Mouse (Mus musculus) heart, postnatal 0 days (tissue): Measurements from ENCODE around the gene Eps15l1.

ENCODE experiments used
- CTCF ChIP-seq: IDR thresholded peaks from 2 replicates; pipeline ENCODE4 v1.5.1; 2016; ENCODE audit warnings: antibody characterized with exemption, control low read depth, low read depth
- EP300 ChIP-seq: IDR thresholded peaks from 2 replicates; pipeline ENCODE4 v1.6.1; 2016; ENCODE audit warnings: antibody characterized with exemption, low read depth

GRCm38 (mm10) chr8:72291104-72291503 lies 130.2 kb downstream of the Eps15l1 start:
- TF ChIP-seq CTCF (no peak), EP300 (no peak)
